In the genomic region with DNA sequence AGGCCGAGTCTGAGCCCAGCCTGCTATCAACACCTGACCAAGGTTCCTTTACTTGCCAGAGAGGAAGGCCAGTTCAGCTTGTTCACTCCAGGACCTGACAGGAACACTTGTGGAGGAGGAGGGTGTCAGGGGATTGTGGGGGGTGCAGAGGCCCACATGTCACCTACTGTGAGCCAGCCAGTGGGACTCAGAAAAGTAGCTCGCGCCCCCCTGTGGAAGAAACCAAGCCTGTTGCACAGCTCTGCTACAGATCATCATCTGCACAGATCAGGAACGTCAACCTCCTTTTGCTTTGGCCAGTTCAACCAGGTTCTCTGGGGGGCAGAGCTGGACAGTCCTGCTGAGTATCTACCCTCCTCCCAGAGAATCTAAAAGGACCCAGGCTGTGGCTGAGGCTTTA, we compare ENCODE assay signal across 19 mouse cellular contexts. TPM values are rescaled to one million over a fixed set of nuclear protein-coding genes. Genes with fewer than 3 reads are reported as not detected.
DNase-seq lines count a peak whose midpoint lies in the region; ATAC-seq lines count a peak whose summit lies in the region.
"Had no signal": no experiment of that assay in that cellular context is flagged by ENCODE, and none has a peak within 500 bp of the region (broad histone marks: within the 10 kb centered on the region; RNA-seq: fewer than 3 reads in every experiment).

No protein-coding gene starts in this region.

- no peaks in the 10 kb centered on the region for H3K36me3 ChIP-seq in hindbrain, embryonic 10.5 days
- H3K36me3 ChIP-seq in hindbrain, embryonic 16.5 days (ENCODE audit: control insufficient read depth, insufficient read depth, low read length) = no peaks in the 10 kb centered on the region
- H3K36me3 ChIP-seq in midbrain, embryonic 10.5 days = no peaks in the 10 kb centered on the region
- H3K36me3 ChIP-seq in midbrain, embryonic 16.5 days (ENCODE audit: control insufficient read depth, insufficient read depth, low read length) = no peaks in the 10 kb centered on the region
- no peaks in the 10 kb centered on the region for H3K36me3 ChIP-seq in limb, embryonic 10.5 days
- H3K36me3 ChIP-seq: forebrain, embryonic 15.5 days; liver, embryonic 13.5 days; neural tube, embryonic 15.5 days had no signal

- 0 out of 2 replicates have a peak overlapping the region, but pooled peaks have one; percentile 12 for H3K27ac ChIP-seq in hindbrain, embryonic 10.5 days
- no peak overlapping the region for H3K27ac ChIP-seq in hindbrain, embryonic 16.5 days (ENCODE audit: low read depth, low read length)
- peak overlapping the region; percentile 58 for H3K27ac ChIP-seq in midbrain, embryonic 10.5 days (replicated peaks)
- H3K27ac ChIP-seq in midbrain, embryonic 16.5 days (ENCODE audit: low read length) = no peak overlapping the region
- peak overlapping the region; percentile 12 for H3K27ac ChIP-seq in limb, embryonic 10.5 days
- H3K27ac ChIP-seq: forebrain, embryonic 15.5 days; liver, embryonic 13.5 days; neural tube, embryonic 15.5 days had no signal

- intact Hi-C loops in heart, postnatal 14 days (cut with DNase I) = no loop called here

- WGBS in hindbrain, embryonic 10.5 days = 57% methylated on average over 4 of the region's 4 CpGs
- WGBS in hindbrain, embryonic 16.5 days = 60% methylated on average over 4 of the region's 4 CpGs
- 46% methylated on average over 4 of the region's 4 CpGs for WGBS in midbrain, embryonic 10.5 days
- 53% methylated on average over 4 of the region's 4 CpGs for WGBS in midbrain, embryonic 16.5 days
- 58% methylated on average over 4 of the region's 4 CpGs for WGBS in limb, embryonic 10.5 days

- peak; percentile 24 to 50 for DNase-seq in cerebellum, postnatal 25 days
- DNase-seq in cerebellum, adult 8-10 months = no peak
- no peak for DNase-seq in hindbrain, embryonic 10.5 days (ENCODE audit: low spot score)
- DNase-seq in midbrain, embryonic 10.5 days (ENCODE audit: low spot score) = no peak
- no peak for DNase-seq in limb, embryonic 10.5 days (ENCODE audit: low spot score)
- DNase-seq in heart, postnatal 14 days = no peak
- DNase-seq: adrenal gland, postnatal 10 days; kidney, adult 9 months; kidney, postnatal 36 days; liver, embryonic 13.5 days; midbrain, embryonic 14.5 days; right cerebral cortex, postnatal 14 days; spleen, adult 18-20 months; thymus, adult 18-20 months had no signal

- no peak for ATAC-seq in hindbrain, embryonic 16.5 days
- no peak for ATAC-seq in midbrain, embryonic 16.5 days
- ATAC-seq: forebrain, embryonic 15.5 days had no signal

- no peak overlapping the region for H3K4me2 ChIP-seq in hindbrain, embryonic 16.5 days (ENCODE audit: low read length)
- H3K4me2 ChIP-seq in midbrain, embryonic 16.5 days (ENCODE audit: low read length) = no peak overlapping the region
- H3K4me2 ChIP-seq: forebrain, embryonic 15.5 days; heart, embryonic 11.5 days; liver, embryonic 13.5 days; neural tube, embryonic 15.5 days had no signal

- peaks cover 36% of the 10 kb centered on the region for H3K4me1 ChIP-seq in hindbrain, embryonic 10.5 days (replicated peaks)
- peaks cover 5% of the 10 kb centered on the region for H3K4me1 ChIP-seq in hindbrain, embryonic 16.5 days (ENCODE audit: control insufficient read depth, insufficient read depth, low read depth, low read length)
- H3K4me1 ChIP-seq in midbrain, embryonic 10.5 days = peaks cover 34% of the 10 kb centered on the region
- peaks cover 4% of the 10 kb centered on the region; the same call in 1 of the 2 replicates for H3K4me1 ChIP-seq in midbrain, embryonic 16.5 days (ENCODE audit: control insufficient read depth, insufficient read depth, low read length)
- peaks cover 34% of the 10 kb centered on the region for H3K4me1 ChIP-seq in limb, embryonic 10.5 days
- H3K4me1 ChIP-seq: liver, embryonic 13.5 days had no signal

- no peaks in the 10 kb centered on the region for H3K9me3 ChIP-seq in hindbrain, embryonic 10.5 days
- no peaks in the 10 kb centered on the region for H3K9me3 ChIP-seq in hindbrain, embryonic 16.5 days (ENCODE audit: control insufficient read depth, low read length)
- no peaks in the 10 kb centered on the region for H3K9me3 ChIP-seq in midbrain, embryonic 10.5 days (replicated peaks)
- no peaks in the 10 kb centered on the region for H3K9me3 ChIP-seq in midbrain, embryonic 16.5 days (replicated peaks; ENCODE audit: control insufficient read depth, low read length, poor library complexity, severe bottlenecking)
- no peaks in the 10 kb centered on the region for H3K9me3 ChIP-seq in limb, embryonic 10.5 days (replicated peaks)
- H3K9me3 ChIP-seq: forebrain, embryonic 15.5 days; liver, embryonic 13.5 days; neural tube, embryonic 15.5 days had no signal

- H3K27me3 ChIP-seq in hindbrain, embryonic 10.5 days (ENCODE audit: insufficient read depth, poor library complexity, severe bottlenecking) = peaks cover 5% of the 10 kb centered on the region; the same call in 1 of the 2 replicates
- no peaks in the 10 kb centered on the region for H3K27me3 ChIP-seq in hindbrain, embryonic 16.5 days (replicated peaks; ENCODE audit: control insufficient read depth, insufficient read depth, low read length)
- no peaks in the 10 kb centered on the region; the same call in 1 of the 2 replicates for H3K27me3 ChIP-seq in midbrain, embryonic 10.5 days (ENCODE audit: low read depth, poor library complexity, severe bottlenecking)
- no peaks in the 10 kb centered on the region for H3K27me3 ChIP-seq in midbrain, embryonic 16.5 days (ENCODE audit: control insufficient read depth, insufficient read depth, low read depth, low read length)
- peaks cover 10% of the 10 kb centered on the region; the same call in 1 of the 2 replicates for H3K27me3 ChIP-seq in limb, embryonic 10.5 days (ENCODE audit: low read depth, poor library complexity, severe bottlenecking)
- H3K27me3 ChIP-seq: forebrain, embryonic 15.5 days had no signal

- no peak overlapping the region for H3K9ac ChIP-seq in hindbrain, embryonic 16.5 days (ENCODE audit: low read depth, low read length)
- H3K9ac ChIP-seq in midbrain, embryonic 16.5 days (ENCODE audit: low read depth, low read length) = no peak overlapping the region
- H3K9ac ChIP-seq: forebrain, embryonic 15.5 days; liver, embryonic 13.5 days; neural tube, embryonic 15.5 days had no signal

- no peak overlapping the region for H3K4me3 ChIP-seq in hindbrain, embryonic 10.5 days
- H3K4me3 ChIP-seq in hindbrain, embryonic 16.5 days (ENCODE audit: low read length) = no peak overlapping the region
- no peak overlapping the region for H3K4me3 ChIP-seq in midbrain, embryonic 10.5 days
- H3K4me3 ChIP-seq in midbrain, embryonic 16.5 days (ENCODE audit: low read depth, low read length) = no peak overlapping the region
- H3K4me3 ChIP-seq in limb, embryonic 10.5 days = no peak overlapping the region
- H3K4me3 ChIP-seq: forebrain, embryonic 15.5 days; liver, embryonic 13.5 days; neural tube, embryonic 15.5 days had no signal

RNA-seq across cellular contexts. Expression of gene Ccdc167, which starts 37.7 kb away (rescaled TPM):
- 16.4 and 16.8 TPM in 2 replicates for polyA plus RNA-seq in hindbrain, embryonic 10.5 days (2016; fragmentation: Nextera tagmentation; extraction: Ambion mirVana)
- 9.3 and 11.1 TPM in 2 replicates for polyA plus RNA-seq in hindbrain, embryonic 16.5 days (2015; fragmentation: Nextera tagmentation; extraction: Ambion mirVana)
- 15.1 and 16.2 TPM in 2 replicates for polyA plus RNA-seq in midbrain, embryonic 10.5 days (2016; fragmentation: Nextera tagmentation; extraction: Ambion mirVana)
- polyA plus RNA-seq in midbrain, embryonic 16.5 days (2015; fragmentation: Nextera tagmentation; extraction: Ambion mirVana) = 9.9 and 10.9 TPM in 2 replicates
- 16.2 and 21.4 TPM in 2 replicates for polyA plus RNA-seq in limb, embryonic 10.5 days (2016; fragmentation: Nextera tagmentation; extraction: Ambion mirVana)
- 10 to 100 TPM; 11.4 to 12.1 TPM for total RNA-seq in heart, postnatal 14 days (2021)

Comparison
In these comparisons a context has a peak if more than half of its experiments do, and no peak if none do; other contexts are left out.
1. DNase-seq: peak in cerebellum, postnatal 25 days (2 of 2); none in cerebellum, adult 8-10 months (single experiment), hindbrain, embryonic 10.5 days (single experiment), midbrain, embryonic 10.5 days (single experiment), limb, embryonic 10.5 days (single experiment) and heart, postnatal 14 days (0 of 2).
2. H3K27ac ChIP-seq: peak in hindbrain, embryonic 10.5 days (single experiment), midbrain, embryonic 10.5 days (single experiment) and limb, embryonic 10.5 days (single experiment); none in hindbrain, embryonic 16.5 days (single experiment) and midbrain, embryonic 16.5 days (single experiment).